Mouse (Mus musculus) ES-E14 (cell line): ENCODE measurements around the gene Megf9. TPM values are rescaled to one million over a fixed set of nuclear protein-coding genes. Genes with fewer than 3 reads are reported as not detected.

Experiments used
- DNase-seq: peaks from one replicate; pipeline ENCODE4 v3.0.0-alpha.2; 2013; ENCODE audit warnings: low read depth, low spot score
- H3K27ac ChIP-seq: 2 replicates; pipeline ENCODE4 v1.5.1; 2012; ENCODE audit warnings: low read depth, mild to moderate bottlenecking, low read length, moderate library complexity, mixed read lengths; ENCODE audit not compliant: poor library complexity, insufficient read depth, severe bottlenecking
- H3K36me3 ChIP-seq: 2 replicates; pipeline ENCODE4 v1.6.1; 2012; ENCODE audit warnings: mild to moderate bottlenecking, low read length, moderate library complexity, mixed read lengths; ENCODE audit not compliant: control insufficient read depth, poor library complexity, insufficient read depth, severe bottlenecking
- H3K4me1 ChIP-seq, 2 experiments: fragments of 150-350 bp in 1 of 2; sonication (generic) in 1 of 2; 2 replicates each; pipeline ENCODE4 v1.6.1; 2012; ENCODE audit warnings: low read length in 2 of 2, mild to moderate bottlenecking in 1 of 2, mixed read lengths in 1 of 2; ENCODE audit not compliant: control insufficient read depth in 2 of 2, insufficient read depth in 2 of 2, poor library complexity in 1 of 2
- H3K4me3 ChIP-seq, 2 experiments: fragments of 150-350 bp in 1 of 2; sonication (generic) in 1 of 2; 2 replicates each; pipeline ENCODE4 v1.5.1; 2012; ENCODE audit warnings: low read length in 2 of 2, low read depth in 1 of 2, mild to moderate bottlenecking in 1 of 2, mixed read lengths in 1 of 2; ENCODE audit not compliant: insufficient read depth in 1 of 2, poor library complexity in 1 of 2, severe bottlenecking in 1 of 2
- H3K9ac ChIP-seq: 2 replicates; pipeline ENCODE4 v1.6.1; 2012; ENCODE audit warnings: low read depth, mild to moderate bottlenecking, low read length, mixed read lengths; ENCODE audit not compliant: poor library complexity, insufficient read depth, severe bottlenecking
- H3K9me3 ChIP-seq: fragments of 150-350 bp; sonication (generic); 2 replicates; pipeline ENCODE4 v1.6.1; 2012; ENCODE audit warnings: low read depth, mild to moderate bottlenecking, low read length; ENCODE audit not compliant: control insufficient read depth, insufficient read depth
- CHD2 ChIP-seq: IDR thresholded peaks from 2 replicates; pipeline ENCODE4 v1.6.1; 2014; ENCODE audit warnings: mild to moderate bottlenecking, low read depth, low read length, inconsistent platforms
- HCFC1 ChIP-seq: IDR thresholded peaks from 2 replicates; pipeline ENCODE4 v1.6.1; 2012; ENCODE audit warnings: low read length, inconsistent platforms, borderline replicate concordance; ENCODE audit not compliant: insufficient read depth
- MAFK ChIP-seq: IDR thresholded peaks from 2 replicates; pipeline ENCODE4 v1.6.1; 2014; ENCODE audit warnings: mild to moderate bottlenecking, low read depth, low read length, inconsistent platforms; ENCODE audit not compliant: insufficient read depth
- ZC3H11A ChIP-seq: IDR thresholded peaks from 2 replicates; pipeline ENCODE4 v1.6.1; 2012; ENCODE audit warnings: low read depth, mild to moderate bottlenecking, inconsistent platforms, low read length, borderline replicate concordance
- ZNF384 ChIP-seq: IDR thresholded peaks from 2 replicates; pipeline ENCODE4 v1.6.1; 2012; ENCODE audit warnings: low read depth, low read length, inconsistent platforms
- in situ Hi-C, 2 experiments: fragments of 600-800 bp; cut with MboI; formaldehyde crosslinking; loops; one replicate each; pipeline ENCODE4 v1.15.1; 2025; ENCODE audit warnings: low sequenced_read_pairs in 2 of 2, inconsistent platforms in 1 of 2; ENCODE audit not compliant: unreplicated experiment in 2 of 2
- total RNA-seq: library from RNA; depleted of rRNA; stranded (reverse); fragments of 300-350 nt; gene quantifications from 2 replicates; pipeline ENCODE4 v1.2.3, GENCODE M21; 2012

Gene Megf9
- total RNA-seq, 1 experiment: 2.2 TPM

DNA sequence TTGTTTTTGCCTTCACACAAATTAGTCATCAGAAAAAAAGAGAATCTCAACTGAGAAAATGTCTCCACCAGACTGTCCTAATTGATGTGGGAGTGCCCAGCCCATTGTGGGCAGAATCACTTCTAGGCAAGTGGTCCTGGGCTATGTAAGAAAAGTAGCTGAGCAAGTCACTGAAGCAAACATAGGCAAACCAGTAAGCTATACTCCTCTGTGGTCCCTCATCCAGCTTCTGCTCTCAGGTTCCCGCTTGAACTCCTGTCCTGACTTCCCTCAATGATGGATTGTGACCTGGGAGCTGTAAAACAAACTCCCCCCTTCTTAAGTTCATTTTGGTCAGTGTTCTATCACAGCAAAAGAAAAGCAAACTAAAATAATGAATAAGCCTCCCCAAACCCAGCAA is 37.8 kb downstream of the Megf9 start:
- H3K27ac ChIP-seq: no peak overlapping the region
- no peak for DNase-seq
- in situ Hi-C loops: no loop called here
- no peak for TF ChIP-seq ZNF384
- no peak for TF ChIP-seq ZC3H11A
- no peak for TF ChIP-seq MAFK
- no peak for TF ChIP-seq HCFC1
- TF ChIP-seq CHD2: no peak
- no peak overlapping the region for H3K4me3 ChIP-seq
- no peaks in the 10 kb centered on the region for H3K4me1 ChIP-seq
- no peaks in the 10 kb centered on the region for H3K9me3 ChIP-seq
- H3K9ac ChIP-seq: no peak overlapping the region
- no peaks in the 10 kb centered on the region for H3K36me3 ChIP-seq

DNA sequence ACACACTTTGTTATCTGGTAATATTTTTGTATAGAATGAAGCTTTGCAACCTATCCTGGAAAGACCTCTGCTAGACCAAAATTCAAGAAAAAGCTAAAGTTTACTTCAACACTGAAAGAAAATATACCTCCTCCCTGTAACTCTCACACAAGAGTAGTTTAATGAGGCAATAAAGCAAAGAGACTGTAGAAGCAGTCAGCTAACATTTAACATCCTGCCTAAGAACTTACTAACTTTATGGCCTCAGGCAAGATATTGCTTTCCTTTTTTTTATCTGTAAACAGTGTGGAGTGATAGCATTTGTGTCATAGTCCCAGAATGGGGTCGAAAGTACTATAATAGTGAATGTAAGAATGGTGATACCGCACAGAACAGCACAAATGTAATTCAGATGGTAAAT is 45.0 kb downstream of the Megf9 start:
- Histone ChIP-seq H3K9ac (no peak overlapping the region), H3K4me3 (no peak overlapping the region), H3K4me1 (no peaks in the 10 kb centered on the region), H3K27ac (no peak overlapping the region), H3K36me3 (no peaks in the 10 kb centered on the region), H3K9me3 (no peaks in the 10 kb centered on the region)
- DNase-seq: no peak
- in situ Hi-C loops: no loop called here
- TF ChIP-seq CHD2: no peak
- TF ChIP-seq ZC3H11A: no peak
- TF ChIP-seq HCFC1: no peak
- TF ChIP-seq MAFK: no peak
- TF ChIP-seq ZNF384: no peak

DNA sequence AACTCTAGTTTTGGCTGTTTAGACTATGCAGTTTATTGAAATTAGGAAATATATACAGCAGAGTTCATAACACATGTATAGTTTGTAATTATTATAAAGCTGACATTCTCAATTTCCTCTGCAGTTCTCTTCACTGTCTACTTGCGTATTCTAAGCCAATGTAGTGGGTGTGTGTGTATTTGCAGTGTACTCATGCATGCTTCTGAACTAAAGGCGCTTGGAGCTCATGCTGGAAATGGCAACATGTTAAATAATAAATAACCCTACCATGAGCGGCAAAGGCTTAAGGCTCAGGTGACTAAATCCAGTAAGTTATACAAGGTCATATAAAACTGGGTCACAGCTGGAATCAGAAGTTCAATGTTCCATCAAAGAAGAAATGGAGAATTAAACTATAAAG is 46.4 kb downstream of the Megf9 start:
- Histone ChIP-seq H3K4me3 (no peak overlapping the region), H3K9ac (no peak overlapping the region), H3K36me3 (no peaks in the 10 kb centered on the region), H3K4me1 (no peaks in the 10 kb centered on the region), H3K27ac (no peak overlapping the region), H3K9me3 (no peaks in the 10 kb centered on the region)
- in situ Hi-C loops: no loop called here
- DNase-seq: no peak
- no peak for TF ChIP-seq MAFK
- TF ChIP-seq HCFC1: no peak
- TF ChIP-seq ZNF384: no peak
- TF ChIP-seq ZC3H11A: no peak
- no peak for TF ChIP-seq CHD2

DNA sequence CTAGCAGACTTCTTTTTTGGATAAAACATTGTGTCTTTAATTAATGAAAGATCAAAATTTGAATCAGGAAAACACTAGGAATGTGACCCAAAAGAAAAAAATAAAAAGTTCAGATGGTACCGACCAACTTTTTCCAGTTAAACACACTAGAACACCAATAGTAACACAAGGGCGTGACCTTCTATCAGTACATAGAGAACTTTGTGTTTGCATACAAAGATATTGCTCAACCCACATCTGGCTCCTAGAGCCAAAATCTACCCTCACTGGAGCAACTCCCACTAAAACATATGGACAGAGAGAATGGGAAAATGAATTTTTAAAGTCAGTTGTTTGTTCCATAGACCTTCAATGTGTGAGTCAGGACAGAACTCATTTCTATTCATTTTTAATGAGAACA is 50.7 kb downstream of the Megf9 start:
- Histone ChIP-seq H3K36me3 (no peaks in the 10 kb centered on the region), H3K9me3 (no peaks in the 10 kb centered on the region), H3K4me1 (no peaks in the 10 kb centered on the region), H3K4me3 (no peak overlapping the region), H3K9ac (no peak overlapping the region), H3K27ac (no peak overlapping the region)
- DNase-seq: no peak
- in situ Hi-C loops: no loop called here
- TF ChIP-seq HCFC1: no peak
- no peak for TF ChIP-seq ZC3H11A
- TF ChIP-seq ZNF384: no peak

DNA sequence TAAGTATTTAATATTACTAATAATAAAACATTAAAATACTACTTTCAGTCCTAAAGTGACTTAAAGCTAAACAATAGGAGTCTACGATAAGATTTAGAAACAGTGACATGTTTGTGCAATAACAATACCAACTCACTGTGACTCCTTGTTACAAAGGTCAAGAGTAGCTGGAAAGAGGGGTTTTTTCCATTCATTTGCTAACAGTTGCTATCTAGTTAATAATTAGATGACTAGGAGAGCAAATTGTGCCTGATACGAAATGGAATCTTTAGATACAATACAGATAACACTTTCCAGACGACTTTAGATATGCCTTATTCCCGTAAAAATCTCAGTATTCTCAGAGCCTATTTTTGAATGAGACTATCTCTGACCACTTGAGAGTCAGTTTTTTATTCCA is 52.9 kb downstream of the Megf9 start:
- Histone ChIP-seq H3K4me3 (no peak overlapping the region), H3K4me1 (no peaks in the 10 kb centered on the region), H3K27ac (no peak overlapping the region), H3K36me3 (no peaks in the 10 kb centered on the region), H3K9ac (no peak overlapping the region), H3K9me3 (no peaks in the 10 kb centered on the region)
- DNase-seq: no peak
- in situ Hi-C loops: no loop called here
- TF ChIP-seq ZNF384 (no peak), ZC3H11A (no peak), MAFK (no peak), CHD2 (no peak), HCFC1 (no peak)
